Mouse (Mus musculus): ENCODE measurements at regions not wholly inside any gene's neighbourhood (a gene's known extent, or its start where the extent isn't known, plus 50 kb on each side); places are given as distances from the start of the nearest gene placed in this dataset.

DNA sequence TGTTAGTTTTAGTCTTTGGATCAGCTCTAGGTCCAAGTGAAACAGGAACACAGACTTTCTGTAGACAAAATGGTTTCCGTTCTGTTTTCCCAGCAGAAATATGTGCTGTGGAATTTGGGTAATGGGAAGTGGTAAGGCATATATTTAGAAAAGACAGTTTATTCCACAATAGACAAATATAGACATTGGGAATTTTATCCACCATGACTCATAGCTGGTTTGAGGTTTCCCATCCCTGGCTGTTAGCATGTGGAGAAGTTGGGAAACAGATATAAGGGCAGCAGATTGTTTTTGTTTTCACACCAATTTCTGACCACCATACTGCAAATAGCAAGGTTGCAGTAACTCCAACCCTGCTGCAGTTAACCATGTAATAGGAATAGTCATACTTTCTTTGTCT is 385.0 kb upstream of the Adam34 start:
- no peak for DNase-seq (ENCODE audit: low spot score in 2 of 2)
- no peak overlapping the region for H3K27ac ChIP-seq
- H3K4me3 ChIP-seq, result no peak overlapping the region
- no peak for TF ChIP-seq CTCF (conservative IDR thresholded peaks at IDR 0.05)

- Histone ChIP-seq H3K27ac (no peak overlapping the region), H3K4me3 (no peak overlapping the region)
- no peak for DNase-seq (ENCODE audit: low spot score in 2 of 2)
- TF ChIP-seq CTCF (conservative IDR thresholded peaks at IDR 0.05), result no peak
Observed at GRCm38 (mm10) chr8:44093491-44093890, 383.6 kb upstream of the Adam34 start.

GRCm38 (mm10) chr8:44082057-44082456 is 372.2 kb upstream of the Adam34 start:
- no peak for TF ChIP-seq CTCF (conservative IDR thresholded peaks at IDR 0.05)
- no peak for DNase-seq (ENCODE audit: low spot score in 2 of 2)
- H3K4me3 ChIP-seq, result no peak overlapping the region
- no peak overlapping the region for H3K27ac ChIP-seq

GRCm38 (mm10) chr8:44058846-44059245 is 349.0 kb upstream of the Adam34 start:
- no peak for TF ChIP-seq CTCF (conservative IDR thresholded peaks at IDR 0.05)
- Histone ChIP-seq H3K27ac (no peak overlapping the region), H3K4me3 (no peak overlapping the region)
- no peak for DNase-seq (ENCODE audit: low spot score in 2 of 2)

GRCm38 (mm10) chr8:44042572-44043355 is 332.9 kb upstream of the Adam34 start:
- no peak for TF ChIP-seq CTCF (conservative IDR thresholded peaks at IDR 0.05)

GRCm38 (mm10) chr8:44034211-44034610 is 324.4 kb upstream of the Adam34 start:
- TF ChIP-seq CTCF (conservative IDR thresholded peaks at IDR 0.05), result no peak
- DNase-seq (ENCODE audit: low spot score in 2 of 2), result peak; percentile 45 to 74
- Histone ChIP-seq H3K4me3 (no peak overlapping the region), H3K27ac (no peak overlapping the region)

More at GRCm38 (mm10) chr8:44042572-44043355, 332.9 kb upstream of the Adam34 start:
- no peak overlapping the region for H3K27ac ChIP-seq
- no peak overlapping the region for H3K4me3 ChIP-seq
- no peak for DNase-seq (ENCODE audit: low spot score in 2 of 2)

DNA sequence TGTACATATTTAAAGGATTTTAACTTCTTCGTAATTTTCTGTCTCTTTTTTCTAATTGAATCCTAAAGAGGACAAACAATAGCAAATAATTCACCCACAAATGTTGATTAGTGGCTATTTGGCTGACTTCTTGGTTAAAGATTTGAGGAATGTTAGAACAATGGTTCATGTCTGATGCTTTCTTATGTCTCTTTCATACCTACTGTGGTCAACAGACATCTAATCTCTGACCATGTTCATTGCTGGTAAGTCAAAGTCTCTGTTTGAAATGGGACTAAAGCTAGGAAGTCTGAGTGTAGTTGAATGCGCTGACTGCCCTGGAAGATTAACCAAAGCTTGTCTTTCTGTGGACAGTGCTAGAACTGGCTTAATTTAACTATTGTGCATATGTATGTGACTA is 321.5 kb upstream of the Adam34 start:
- TF ChIP-seq CTCF (conservative IDR thresholded peaks at IDR 0.05), result no peak
- no peak overlapping the region for H3K27ac ChIP-seq
- DNase-seq (ENCODE audit: low spot score in 2 of 2), result no peak
- H3K4me3 ChIP-seq, result no peak overlapping the region

GRCm38 (mm10) chr8:44030972-44031371 is 321.1 kb upstream of the Adam34 start:
- Histone ChIP-seq H3K4me3 (no peak overlapping the region), H3K27ac (no peak overlapping the region)
- no peak for DNase-seq (ENCODE audit: low spot score in 2 of 2)
- no peak for TF ChIP-seq CTCF (conservative IDR thresholded peaks at IDR 0.05)

DNA sequence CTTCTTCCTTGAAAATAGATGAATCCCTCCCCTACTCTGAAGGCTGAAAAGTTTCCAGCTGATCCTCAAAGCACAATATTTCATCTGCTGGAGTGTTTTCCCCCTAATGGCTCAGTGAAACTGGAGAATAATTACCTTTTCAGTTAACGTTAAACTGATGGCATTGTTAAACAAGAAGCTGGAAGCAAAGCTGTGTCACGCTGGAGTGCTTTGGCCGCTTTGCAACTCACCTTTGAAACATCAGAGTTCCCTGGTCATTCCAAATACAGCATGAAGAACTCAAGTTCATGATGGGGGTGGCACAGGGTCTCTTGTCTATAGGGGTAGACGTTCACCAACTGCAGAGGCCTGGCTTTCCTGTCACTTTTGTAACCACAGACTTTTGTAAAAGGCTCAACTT is 317.9 kb upstream of the Adam34 start:
- DNase-seq (ENCODE audit: low spot score in 2 of 2), result no peak
- TF ChIP-seq CTCF (conservative IDR thresholded peaks at IDR 0.05), result no peak
- Histone ChIP-seq H3K27ac (no peak overlapping the region), H3K4me3 (no peak overlapping the region)

DNA sequence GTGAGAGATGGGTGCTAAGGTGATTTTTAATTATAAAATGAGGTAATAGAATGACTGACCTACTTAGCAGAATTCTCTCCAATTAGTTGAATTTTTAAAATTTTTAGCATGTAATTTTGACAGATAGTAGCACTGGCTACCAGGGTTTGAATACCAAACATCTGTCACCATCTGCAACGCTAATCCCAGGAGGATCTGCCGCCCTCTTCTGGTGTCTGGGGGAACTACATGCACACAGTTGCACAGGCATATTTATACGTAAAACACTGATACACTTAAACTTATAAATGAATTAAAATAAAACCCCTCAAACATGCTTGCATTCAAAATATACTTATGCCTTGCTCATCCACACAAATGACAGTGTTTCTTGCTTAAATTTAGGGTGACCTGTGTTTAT is 316.1 kb upstream of the Adam34 start:
- no peak overlapping the region for H3K27ac ChIP-seq
- H3K4me3 ChIP-seq, result no peak overlapping the region
- peak in 1 of 2 experiments; percentile 63 for DNase-seq (ENCODE audit: low spot score in 2 of 2)
- TF ChIP-seq CTCF (conservative IDR thresholded peaks at IDR 0.05), result peak; percentile 83

DNA sequence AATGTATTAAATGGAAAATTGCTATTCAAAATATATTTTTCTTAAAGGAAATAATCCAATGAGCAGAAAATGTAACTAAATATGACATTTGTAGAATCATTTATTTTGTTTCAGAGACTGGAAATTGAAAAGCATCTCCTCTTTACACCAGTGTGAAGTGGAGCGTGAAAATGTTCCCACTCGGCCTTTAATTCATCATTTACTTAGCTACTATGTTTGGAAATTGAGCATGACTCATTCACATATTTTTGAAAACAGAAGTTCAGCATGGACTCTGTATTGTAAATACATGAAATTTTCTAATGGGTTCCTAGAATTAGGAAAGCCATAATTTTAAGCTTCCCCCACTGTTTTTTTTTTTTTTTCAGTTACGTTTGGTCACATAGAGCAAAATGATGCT is 314.2 kb upstream of the Adam34 start:
- DNase-seq (ENCODE audit: low spot score in 2 of 2), result no peak
- no peak overlapping the region for H3K4me3 ChIP-seq
- no peak overlapping the region for H3K27ac ChIP-seq
- no peak for TF ChIP-seq CTCF (conservative IDR thresholded peaks at IDR 0.05)

Small RNA genes in the stretch of these regions (microRNA-seq; reads per million reads assigned to microRNA genes)
- gene Gm24591, result 0 reads per million in 2 experiments

All from layer of hippocampus, adult 2 months (tissue).